Mouse (Mus musculus) MEL (cell line): ENCODE results near the gene Mymk. TPM values are rescaled to one million over a fixed set of nuclear protein-coding genes. Genes with fewer than 3 reads are reported as not detected.

Source experiments
- DNase-seq: peaks from one replicate; pipeline ENCODE4 v3.0.0; 2011; ENCODE audit warnings: low read depth, low spot score
- H3K27ac ChIP-seq: 2 replicates; pipeline ENCODE4 v1.5.1; 2012; ENCODE audit warnings: low read depth, mild to moderate bottlenecking, control low read depth, low read length, moderate library complexity; ENCODE audit not compliant: control insufficient read depth
- H3K27me3 ChIP-seq, 2 experiments: fragments of 150-350 bp in 1 of 2; sonication (generic) in 1 of 2; 2 replicates each; pipeline ENCODE4 v1.6.1; 2012; ENCODE audit warnings: low read length in 2 of 2, mild to moderate bottlenecking in 2 of 2, improper control_type of control experiment in 1 of 2, moderate library complexity in 1 of 2; ENCODE audit not compliant: insufficient read depth in 2 of 2, control insufficient read depth in 1 of 2
- H3K36me3 ChIP-seq, 2 experiments: 2 replicates each; pipeline ENCODE4 v1.6.1; 2012 to 2014; ENCODE audit warnings: low read length in 2 of 2, improper control_type of control experiment in 1 of 2, inconsistent platforms in 1 of 2, mild to moderate bottlenecking in 1 of 2; ENCODE audit not compliant: insufficient read depth in 2 of 2, control insufficient read depth in 1 of 2
- H3K4me1 ChIP-seq, 2 experiments: fragments of 150-350 bp in 1 of 2; sonication (generic) in 1 of 2; 2 replicates each; pipeline ENCODE4 v1.6.1; 2012; ENCODE audit warnings: low read length in 2 of 2, improper control_type of control experiment in 1 of 2, mild to moderate bottlenecking in 1 of 2; ENCODE audit not compliant: insufficient read depth in 2 of 2, control insufficient read depth in 1 of 2
- H3K4me3 ChIP-seq, 2 experiments: fragments of 150-350 bp in 1 of 2; sonication (generic) in 1 of 2; 2 replicates each; pipeline ENCODE4 v1.5.1; 2012; ENCODE audit warnings: low read depth in 2 of 2, low read length in 2 of 2, mild to moderate bottlenecking in 2 of 2, moderate library complexity in 2 of 2, control low read depth in 1 of 2, improper control_type of control experiment in 1 of 2; ENCODE audit not compliant: control insufficient read depth in 1 of 2, insufficient read depth in 1 of 2
- H3K79me2 ChIP-seq: 2 replicates; pipeline ENCODE4 v1.6.1; 2012; ENCODE audit warnings: mild to moderate bottlenecking, low read length, moderate library complexity; ENCODE audit not compliant: control insufficient read depth, poor library complexity, insufficient read depth
- H3K9ac ChIP-seq: 2 replicates; pipeline ENCODE4 v1.6.1; 2012; ENCODE audit warnings: low read depth, mild to moderate bottlenecking, control low read depth, low read length, moderate library complexity; ENCODE audit not compliant: control insufficient read depth, poor library complexity, severe bottlenecking
- H3K9me3 ChIP-seq: fragments of 150-350 bp; sonication (generic); replicated peaks from 2 replicates; pipeline ENCODE4 v1.6.1; 2012; ENCODE audit warnings: mild to moderate bottlenecking, low read length, improper control_type of control experiment, moderate library complexity; ENCODE audit not compliant: insufficient read depth
- E2F4 ChIP-seq: IDR thresholded peaks from 2 replicates; pipeline ENCODE4 v1.6.1; 2011; ENCODE audit warnings: low read depth, low read length, improper control_type of control experiment, borderline replicate concordance
- ELF1 ChIP-seq: IDR thresholded peaks from 2 replicates; pipeline ENCODE4 v1.6.1; 2014; ENCODE audit warnings: low read depth, mild to moderate bottlenecking, inconsistent platforms, low read length, improper control_type of control experiment, moderate library complexity
- EP300 ChIP-seq, 2 experiments: IDR thresholded peaks; 2 replicates each; pipeline ENCODE4 v1.6.1; 2011; ENCODE audit warnings: improper control_type of control experiment in 2 of 2, low read length in 2 of 2, low read depth in 1 of 2, mild to moderate bottlenecking in 1 of 2
- ETS1 ChIP-seq: IDR thresholded peaks from 2 replicates; pipeline ENCODE4 v1.6.1; 2012; ENCODE audit warnings: low read depth, mild to moderate bottlenecking, inconsistent platforms, low read length, improper control_type of control experiment, moderate library complexity
- MYC ChIP-seq: IDR thresholded peaks from 2 replicates; pipeline ENCODE4 v1.6.1; 2011; ENCODE audit warnings: low read depth, mild to moderate bottlenecking, low read length, improper control_type of control experiment, moderate library complexity
- NRF1 ChIP-seq: IDR thresholded peaks from 2 replicates; pipeline ENCODE4 v1.6.1; 2014; ENCODE audit warnings: low read depth, mild to moderate bottlenecking, inconsistent platforms, low read length, improper control_type of control experiment, moderate library complexity; ENCODE audit not compliant: poor library complexity, insufficient read depth, severe bottlenecking
- POLR2A ChIP-seq, 2 experiments: IDR thresholded peaks; 2 replicates each; pipeline ENCODE4 v1.6.1; 2011 to 2012; ENCODE audit warnings: low read length in 2 of 2, mild to moderate bottlenecking in 2 of 2, control low read depth in 1 of 2, improper control_type of control experiment in 1 of 2, low read depth in 1 of 2, moderate library complexity in 1 of 2; ENCODE audit not compliant: control insufficient read depth in 1 of 2, insufficient read depth in 1 of 2, poor library complexity in 1 of 2
- POLR2AphosphoS2 ChIP-seq: IDR thresholded peaks from 2 replicates; pipeline ENCODE4 v1.6.1; 2011; ENCODE audit warnings: low read length, improper control_type of control experiment
- POLR2AphosphoS5 ChIP-seq: IDR thresholded peaks from 2 replicates; pipeline ENCODE4 v1.6.1; 2012; ENCODE audit warnings: low read depth, borderline replicate concordance, mild to moderate bottlenecking, inconsistent platforms, low read length, moderate library complexity, mixed read lengths
- RAD21 ChIP-seq: IDR thresholded peaks from 2 replicates; pipeline ENCODE4 v1.6.1; 2011; ENCODE audit warnings: mild to moderate bottlenecking, low read depth, low read length, improper control_type of control experiment
- SMC3 ChIP-seq: IDR thresholded peaks from 2 replicates; pipeline ENCODE4 v1.6.1; 2011; ENCODE audit warnings: low read depth, low read length, improper control_type of control experiment
- ZNF384 ChIP-seq: IDR thresholded peaks from 2 replicates; pipeline ENCODE4 v1.6.1; 2012; ENCODE audit warnings: low read depth, mild to moderate bottlenecking, inconsistent platforms, low read length, improper control_type of control experiment
- polyA plus RNA-seq, 2 experiments: library from polyadenylated mRNA; stranded (reverse) in 1 of 2; unstranded in 1 of 2; fragments of >175 nt in 1 of 2; fragments of >200 nt in 1 of 2; gene quantifications; 2 replicates each; pipeline versions ENCODE4 v1.2.1 to v1.2.4; 2012; ENCODE audit warnings: low replicate concordance in 2 of 2, low read depth in 1 of 2; ENCODE audit not compliant: insufficient read length in 2 of 2, insufficient read depth in 1 of 2, missing spikeins in 1 of 2
- total RNA-seq: library from RNA; depleted of rRNA; stranded (reverse); fragments of 300-350 nt; gene quantifications from 2 replicates; pipeline ENCODE4 v1.2.3, GENCODE M21; 2012

The Mymk gene
- total and polyA plus RNA-seq, 3 experiments: not detected

GRCm38 (mm10) chr2:27022612-27023011, 49.4 kb downstream of the Mymk start:
- no peak for DNase-seq
- H3K9ac ChIP-seq: no peak overlapping the region
- TF ChIP-seq SMC3 (no peak), POLR2AphosphoS5 (no peak), ZNF384 (no peak), ELF1 (no peak), MYC (no peak), NRF1 (no peak), RAD21 (no peak), E2F4 (no peak), POLR2A (IDR thresholded peaks at IDR 0.05; ENCODE audit: control insufficient read depth in 1 of 2, insufficient read depth in 1 of 2, low read depth in 1 of 2, low read length in 2 of 2, poor library complexity in 1 of 2) (0 out of 4 replicates have a peak, but pooled peaks of 1 of the 2 experiments have one; percentile 13), POLR2AphosphoS2 (peak; percentile 28; the same call in 1 of the 2 replicates)
- no peaks in the 10 kb centered on the region for H3K9me3 ChIP-seq
- H3K79me2 ChIP-seq: no peaks in the 10 kb centered on the region
- no peak overlapping the region for H3K27ac ChIP-seq
- peaks cover 0 to 13% of the 10 kb centered on the region in 2 experiments; a peak in 2 of 4 replicates for H3K4me1 ChIP-seq
- no peaks in the 10 kb centered on the region for H3K27me3 ChIP-seq
- peaks cover 3 to 4% of the 10 kb centered on the region in 2 experiments; a peak in 2 of 4 replicates for H3K36me3 ChIP-seq
- no peak overlapping the region for H3K4me3 ChIP-seq

DNA sequence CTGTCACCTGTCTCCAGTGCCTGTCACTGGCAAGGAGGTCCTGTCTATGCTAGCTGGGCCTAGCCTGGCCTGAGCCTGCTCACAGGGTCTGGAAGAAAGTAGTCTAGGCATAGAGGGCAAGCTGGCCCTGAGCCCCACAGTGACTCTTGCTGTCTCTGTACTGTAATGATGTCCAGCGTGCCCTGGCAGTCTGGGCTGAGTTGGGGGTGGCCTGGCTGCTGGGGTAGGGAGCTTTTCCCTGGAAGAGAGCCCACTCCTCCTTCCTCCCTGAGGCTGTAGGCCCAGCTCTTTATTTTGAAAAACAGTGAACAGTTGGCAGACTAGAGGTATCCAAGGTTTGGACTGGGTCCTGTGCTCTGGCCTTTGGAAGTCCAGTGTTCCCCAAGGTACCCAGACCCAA, 50.9 kb downstream of the Mymk start:
- no peak overlapping the region for H3K9ac ChIP-seq
- H3K79me2 ChIP-seq: no peaks in the 10 kb centered on the region
- no peaks in the 10 kb centered on the region for H3K27me3 ChIP-seq
- H3K36me3 ChIP-seq: peaks cover 0 to 3% of the 10 kb centered on the region in 2 experiments; a peak in 1 of 4 replicates
- no peak overlapping the region for H3K27ac ChIP-seq
- H3K9me3 ChIP-seq: no peaks in the 10 kb centered on the region
- DNase-seq: no peak
- no peak for TF ChIP-seq ETS1
- TF ChIP-seq, all 39 proteins: peak for 0
- H3K4me1 ChIP-seq: no peaks in the 10 kb centered on the region
- H3K4me3 ChIP-seq: no peak overlapping the region

DNA sequence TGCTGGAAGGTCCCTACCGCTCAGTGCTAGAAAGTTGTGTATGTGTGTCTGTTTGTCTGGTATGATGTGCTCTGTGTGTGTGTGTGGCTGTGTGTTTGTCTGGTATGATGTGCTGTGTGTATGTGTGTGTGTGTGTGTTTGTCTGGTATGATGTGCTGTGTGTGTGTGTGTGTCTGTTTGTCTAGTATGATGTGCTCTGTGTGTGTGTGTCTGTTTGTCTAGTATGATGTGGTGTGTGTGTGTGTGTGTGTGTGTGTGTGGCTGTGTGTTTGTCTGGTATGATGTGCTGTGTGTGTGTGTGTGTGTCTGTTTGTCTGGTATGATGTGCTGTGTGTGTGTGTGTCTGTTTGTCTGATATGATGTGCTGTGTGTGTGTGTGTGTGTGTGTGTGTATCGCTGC, 52.4 kb downstream of the Mymk start:
- no peak for DNase-seq
- TF ChIP-seq POLR2AphosphoS5 (peak; percentile 62; the same call in 1 of the 2 replicates), EP300 (IDR thresholded peaks at IDR 0.05; ENCODE audit: low read depth in 1 of 2, low read length in 2 of 2) (no peak)
- H3K4me1 ChIP-seq: no peaks in the 10 kb centered on the region

More for the DNA sequence above, 52.4 kb downstream of the Mymk start:
- H3K4me3 ChIP-seq: no peak overlapping the region
- H3K27me3 ChIP-seq: no peaks in the 10 kb centered on the region
- H3K36me3 ChIP-seq: peaks cover 0 to 3% of the 10 kb centered on the region in 2 experiments; a peak in 1 of 4 replicates
- H3K9me3 ChIP-seq: no peaks in the 10 kb centered on the region
- H3K27ac ChIP-seq: no peak overlapping the region
- no peaks in the 10 kb centered on the region for H3K79me2 ChIP-seq
- no peak overlapping the region for H3K9ac ChIP-seq
